Mouse (Mus musculus): Measurements from ENCODE around the gene Tango6. TPM values are rescaled to one million over a fixed set of nuclear protein-coding genes. Genes with fewer than 3 reads are reported as not detected.

The Tango6 gene
- polyA plus RNA-seq, 1 experiment from 2014 or later: 12.4 TPM

DNA sequence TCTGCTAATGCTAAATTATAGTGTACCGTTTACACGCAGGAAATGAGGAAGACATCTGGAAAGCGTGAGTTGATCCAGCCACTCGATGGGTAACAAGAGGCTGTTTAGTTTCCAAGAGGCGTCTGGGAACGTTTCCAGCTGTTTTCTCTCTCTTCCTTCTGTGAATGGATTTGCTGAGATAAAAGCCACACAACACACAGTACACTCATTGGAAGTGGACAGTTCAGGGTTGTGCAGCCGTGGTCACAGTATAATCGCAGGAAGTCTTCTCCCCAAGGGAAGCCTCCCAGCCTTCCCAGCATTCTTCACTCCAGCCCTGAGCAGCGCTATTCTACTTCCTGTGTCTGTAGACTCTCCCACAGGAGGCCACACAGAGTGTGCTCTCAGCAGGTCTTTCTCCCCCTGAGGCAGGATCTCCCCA, 22.0 kb downstream of the Tango6 start:
- DNase-seq (ENCODE audit: low spot score) (no peak), ATAC-seq (replicated peaks; ENCODE audit: low FRiP score) (no peak)
- Histone ChIP-seq H3K9ac (ENCODE audit: low read length) (no peak overlapping the region), H3K36me3 (ENCODE audit: control insufficient read depth, insufficient read depth, low read length) (no peaks in the 10 kb centered on the region), H3K4me1 (replicated peaks; ENCODE audit: control insufficient read depth, insufficient read depth, low read length) (no peaks in the 10 kb centered on the region), H3K4me3 (ENCODE audit: low read depth, low read length) (no peak overlapping the region), H3K27ac (ENCODE audit: low read depth, low read length) (no peak overlapping the region), H3K4me2 (ENCODE audit: low read depth, low read length, severe bottlenecking) (no peak overlapping the region), H3K27me3 (ENCODE audit: control insufficient read depth, insufficient read depth, low read length) (no peaks in the 10 kb centered on the region), H3K9me3 (ENCODE audit: control insufficient read depth, low read length) (no peaks in the 10 kb centered on the region)
- 80% methylated on average over 9 of the region's 9 CpGs for WGBS

DNA sequence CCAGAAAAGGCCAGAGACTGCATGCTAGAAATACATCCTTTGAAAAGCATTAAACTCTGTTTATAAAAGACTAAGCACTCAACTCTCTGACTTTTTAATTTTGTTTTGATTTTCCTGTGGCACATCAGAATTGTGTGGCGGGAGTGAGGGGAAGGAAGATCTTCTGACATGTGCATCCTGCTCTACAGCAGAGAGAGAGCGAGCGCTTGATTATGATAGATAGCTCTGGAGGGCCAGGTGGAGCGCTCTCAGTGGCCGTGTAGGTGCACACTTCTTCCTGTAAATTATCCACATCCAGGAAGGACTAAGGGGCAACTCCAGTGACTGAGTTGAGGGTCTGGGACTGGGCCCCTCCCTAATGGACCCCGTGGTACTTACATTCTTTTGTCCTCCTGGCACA, 23.3 kb downstream of the Tango6 start:
- Histone ChIP-seq H3K36me3 (ENCODE audit: control insufficient read depth, insufficient read depth, low read length) (no peaks in the 10 kb centered on the region), H3K9ac (ENCODE audit: low read length) (no peak overlapping the region), H3K4me1 (replicated peaks; ENCODE audit: control insufficient read depth, insufficient read depth, low read length) (no peaks in the 10 kb centered on the region), H3K27me3 (ENCODE audit: control insufficient read depth, insufficient read depth, low read length) (no peaks in the 10 kb centered on the region), H3K27ac (ENCODE audit: low read depth, low read length) (no peak overlapping the region), H3K9me3 (ENCODE audit: control insufficient read depth, low read length) (no peaks in the 10 kb centered on the region), H3K4me3 (ENCODE audit: low read depth, low read length) (no peak overlapping the region), H3K4me2 (ENCODE audit: low read depth, low read length, severe bottlenecking) (no peak overlapping the region)
- ATAC-seq (replicated peaks; ENCODE audit: low FRiP score) (no peak), DNase-seq (ENCODE audit: low spot score) (no peak)
- 93% methylated on average over 6 of the region's 6 CpGs for WGBS

DNA sequence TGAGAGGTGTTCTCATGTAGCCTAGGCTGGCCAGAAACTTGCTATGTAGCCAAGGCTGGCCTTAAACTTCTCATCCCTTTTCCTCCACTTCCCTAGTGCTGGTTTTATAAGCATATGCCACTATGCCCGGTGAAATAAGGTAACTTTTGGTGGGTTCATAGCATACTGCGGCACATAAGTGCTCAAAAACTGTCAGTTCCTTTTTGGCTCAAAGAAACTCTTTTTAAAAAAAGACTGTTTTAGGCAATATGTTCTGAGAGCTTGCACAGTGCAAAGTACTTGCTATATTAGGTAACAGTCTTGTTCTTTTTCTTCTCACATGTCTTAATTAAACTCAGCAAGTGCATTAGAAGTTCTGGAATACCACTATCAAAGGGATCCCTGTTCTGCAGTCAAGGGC, 27.1 kb downstream of the Tango6 start:
- Histone ChIP-seq H3K36me3 (ENCODE audit: control insufficient read depth, insufficient read depth, low read length) (no peaks in the 10 kb centered on the region), H3K27me3 (ENCODE audit: control insufficient read depth, insufficient read depth, low read length) (no peaks in the 10 kb centered on the region), H3K27ac (ENCODE audit: low read depth, low read length) (no peak overlapping the region), H3K4me1 (replicated peaks; ENCODE audit: control insufficient read depth, insufficient read depth, low read length) (no peaks in the 10 kb centered on the region), H3K9ac (ENCODE audit: low read length) (no peak overlapping the region), H3K9me3 (ENCODE audit: control insufficient read depth, low read length) (no peaks in the 10 kb centered on the region), H3K4me2 (ENCODE audit: low read depth, low read length, severe bottlenecking) (no peak overlapping the region), H3K4me3 (ENCODE audit: low read depth, low read length) (no peak overlapping the region)
- 94% methylated on average over 2 of the region's 2 CpGs for WGBS
- ATAC-seq (replicated peaks; ENCODE audit: low FRiP score) (no peak), DNase-seq (ENCODE audit: low spot score) (no peak)

DNA sequence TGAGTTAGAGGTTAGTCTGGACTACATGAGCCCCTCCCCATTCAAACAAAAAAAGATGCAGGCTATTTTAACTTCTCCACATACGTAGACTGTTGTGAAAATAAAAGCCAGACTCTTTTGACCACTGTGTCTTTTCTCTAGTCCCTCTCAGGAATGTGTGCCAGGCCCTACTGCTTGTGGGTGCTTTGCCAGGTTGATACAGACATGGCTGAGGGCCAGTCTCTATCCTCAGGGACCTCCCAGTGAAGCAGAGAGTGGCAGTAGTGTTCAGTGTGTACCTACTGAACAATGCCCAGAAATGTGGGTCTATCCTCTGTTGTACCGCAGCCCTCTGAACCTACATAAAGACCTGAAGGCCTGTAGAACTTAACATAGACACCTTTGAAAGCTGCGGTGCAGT, 29.6 kb downstream of the Tango6 start:
- DNase-seq (ENCODE audit: low spot score) (no peak), ATAC-seq (replicated peaks; ENCODE audit: low FRiP score) (no peak)
- no peaks in the 10 kb centered on the region for H3K36me3 ChIP-seq (ENCODE audit: control insufficient read depth, insufficient read depth, low read length)
- H3K4me1 ChIP-seq (replicated peaks; ENCODE audit: control insufficient read depth, insufficient read depth, low read length): no peaks in the 10 kb centered on the region
- no peak overlapping the region for H3K4me2 ChIP-seq (ENCODE audit: low read depth, low read length, severe bottlenecking)
- no peaks in the 10 kb centered on the region for H3K9me3 ChIP-seq (ENCODE audit: control insufficient read depth, low read length)
- 77% methylated on average over 3 of the region's 3 CpGs for WGBS
- H3K4me3 ChIP-seq (ENCODE audit: low read depth, low read length): no peak overlapping the region
- H3K27me3 ChIP-seq (ENCODE audit: control insufficient read depth, insufficient read depth, low read length): no peaks in the 10 kb centered on the region
- no peak overlapping the region for H3K9ac ChIP-seq (ENCODE audit: low read length)
- no peak overlapping the region for H3K27ac ChIP-seq (ENCODE audit: low read depth, low read length)

DNA sequence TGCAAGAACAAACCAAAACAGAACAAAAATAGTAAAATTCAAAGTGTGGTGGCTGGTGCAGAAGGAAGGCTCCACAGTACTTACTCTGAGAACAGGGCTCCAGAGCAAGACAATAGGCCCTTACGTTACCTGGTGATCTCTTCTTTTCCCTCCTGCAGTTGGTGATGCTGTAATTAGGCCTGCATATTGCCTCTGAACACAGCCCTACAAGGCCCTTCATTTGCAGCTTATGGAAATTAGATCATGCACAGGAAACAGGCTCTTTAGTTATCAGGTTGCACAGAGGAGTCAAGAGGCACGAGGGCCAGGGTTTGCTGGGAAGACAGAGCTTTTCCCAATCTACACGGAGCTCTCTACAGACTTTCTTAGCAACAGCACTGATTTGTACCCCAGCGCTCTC, 31.4 kb downstream of the Tango6 start:
- WGBS: 68% methylated on average over 4 of the region's 4 CpGs
- Histone ChIP-seq H3K4me2 (ENCODE audit: low read depth, low read length, severe bottlenecking) (no peak overlapping the region), H3K36me3 (ENCODE audit: control insufficient read depth, insufficient read depth, low read length) (no peaks in the 10 kb centered on the region), H3K4me1 (replicated peaks; ENCODE audit: control insufficient read depth, insufficient read depth, low read length) (no peaks in the 10 kb centered on the region), H3K27me3 (ENCODE audit: control insufficient read depth, insufficient read depth, low read length) (no peaks in the 10 kb centered on the region), H3K27ac (ENCODE audit: low read depth, low read length) (no peak overlapping the region), H3K9ac (ENCODE audit: low read length) (no peak overlapping the region), H3K4me3 (ENCODE audit: low read depth, low read length) (no peak overlapping the region), H3K9me3 (ENCODE audit: control insufficient read depth, low read length) (no peaks in the 10 kb centered on the region)
- no peak for ATAC-seq (replicated peaks; ENCODE audit: low FRiP score)
- DNase-seq (ENCODE audit: low spot score): no peak

DNA sequence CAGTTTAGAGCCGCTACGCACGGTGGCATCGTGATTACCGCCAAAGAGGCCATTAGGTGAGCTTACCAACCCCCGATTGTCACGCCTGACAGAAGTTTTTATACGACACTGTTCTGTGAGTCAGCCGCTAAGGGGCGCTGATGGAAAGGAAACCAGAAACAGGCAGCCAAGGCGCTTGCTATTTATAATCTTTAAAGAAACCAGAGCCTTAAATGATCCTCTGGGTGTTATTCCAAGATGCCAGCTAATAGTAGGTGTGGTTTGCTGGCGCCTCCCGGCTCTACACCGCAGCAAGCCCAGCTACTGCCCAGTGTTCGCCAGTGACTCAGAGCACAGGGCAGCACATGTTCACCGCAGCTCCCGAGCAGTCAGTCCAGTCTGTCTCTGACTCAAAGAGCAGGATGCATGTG, 35.2 kb downstream of the Tango6 start:
- 0 out of 2 replicates have a peak, but pooled peaks have one; percentile 44 for ATAC-seq (replicated peaks; ENCODE audit: low FRiP score)
- 32% methylated on average over 17 of the region's 17 CpGs for WGBS
- Histone ChIP-seq H3K27ac (ENCODE audit: low read depth, low read length) (no peak overlapping the region), H3K9ac (ENCODE audit: low read length) (no peak overlapping the region), H3K27me3 (ENCODE audit: control insufficient read depth, insufficient read depth, low read length) (no peaks in the 10 kb centered on the region), H3K9me3 (ENCODE audit: control insufficient read depth, low read length) (no peaks in the 10 kb centered on the region), H3K4me1 (replicated peaks; ENCODE audit: control insufficient read depth, insufficient read depth, low read length) (no peaks in the 10 kb centered on the region), H3K36me3 (ENCODE audit: control insufficient read depth, insufficient read depth, low read length) (no peaks in the 10 kb centered on the region), H3K4me2 (ENCODE audit: low read depth, low read length, severe bottlenecking) (no peak overlapping the region), H3K4me3 (ENCODE audit: low read depth, low read length) (no peak overlapping the region)
- peak; percentile 80 for DNase-seq (ENCODE audit: low spot score)

DNA sequence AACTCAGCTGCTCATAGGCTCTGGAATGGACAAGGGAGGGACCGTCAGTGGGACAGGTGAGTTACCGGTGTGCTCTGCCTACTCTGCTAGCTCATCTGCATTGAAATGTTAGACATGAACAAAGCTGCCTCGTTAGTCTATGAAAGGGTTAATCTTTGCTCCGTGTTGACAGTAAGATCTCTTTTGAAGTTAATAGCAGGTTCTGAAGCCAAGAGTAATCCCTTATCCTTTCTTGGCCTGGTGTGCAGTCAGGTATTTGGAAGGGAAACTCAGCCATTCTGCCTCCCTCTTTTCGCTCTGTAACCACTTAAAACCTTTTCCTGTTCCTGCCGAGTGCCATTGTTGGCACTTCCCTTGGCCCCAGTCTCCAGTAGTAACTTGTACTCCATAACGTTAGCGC, 38.1 kb downstream of the Tango6 start:
- WGBS: 62% methylated on average over 8 of the region's 8 CpGs
- Histone ChIP-seq H3K4me2 (ENCODE audit: low read depth, low read length, severe bottlenecking) (no peak overlapping the region), H3K27ac (ENCODE audit: low read depth, low read length) (no peak overlapping the region), H3K36me3 (ENCODE audit: control insufficient read depth, insufficient read depth, low read length) (no peaks in the 10 kb centered on the region), H3K9ac (ENCODE audit: low read length) (no peak overlapping the region), H3K4me3 (ENCODE audit: low read depth, low read length) (no peak overlapping the region), H3K27me3 (ENCODE audit: control insufficient read depth, insufficient read depth, low read length) (no peaks in the 10 kb centered on the region), H3K9me3 (ENCODE audit: control insufficient read depth, low read length) (no peaks in the 10 kb centered on the region), H3K4me1 (replicated peaks; ENCODE audit: control insufficient read depth, insufficient read depth, low read length) (no peaks in the 10 kb centered on the region)
- ATAC-seq (replicated peaks; ENCODE audit: low FRiP score): no peak
- no peak for DNase-seq (ENCODE audit: low spot score)

DNA sequence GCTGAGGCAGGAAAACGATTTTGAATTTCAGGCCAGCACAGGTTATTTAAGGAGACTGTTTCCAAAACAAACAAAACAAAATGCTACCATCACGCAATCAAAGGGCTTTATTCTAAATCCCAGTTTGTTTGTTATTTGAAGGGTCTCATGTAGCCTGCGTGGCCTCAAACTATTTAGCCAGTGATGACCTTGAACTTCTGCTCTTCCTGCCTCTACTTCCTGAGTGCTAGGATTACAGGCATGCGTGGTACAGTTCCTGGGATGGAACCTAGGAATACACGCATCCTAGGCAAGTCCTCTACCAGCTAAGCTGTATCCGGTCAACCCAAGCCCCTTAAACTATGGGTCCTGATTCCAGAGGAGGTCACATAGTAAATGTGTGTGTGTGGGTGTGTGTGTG, 39.6 kb downstream of the Tango6 start:
- WGBS: 81% methylated on average over 6 of the region's 6 CpGs
- ATAC-seq (replicated peaks; ENCODE audit: low FRiP score): no peak
- DNase-seq (ENCODE audit: low spot score): no peak
- H3K4me1 ChIP-seq (replicated peaks; ENCODE audit: control insufficient read depth, insufficient read depth, low read length): no peaks in the 10 kb centered on the region
- no peak overlapping the region for H3K9ac ChIP-seq (ENCODE audit: low read length)
- no peak overlapping the region for H3K4me3 ChIP-seq (ENCODE audit: low read depth, low read length)
- no peaks in the 10 kb centered on the region for H3K27me3 ChIP-seq (ENCODE audit: control insufficient read depth, insufficient read depth, low read length)
- no peak overlapping the region for H3K27ac ChIP-seq (ENCODE audit: low read depth, low read length)
- no peak overlapping the region for H3K4me2 ChIP-seq (ENCODE audit: low read depth, low read length, severe bottlenecking)
- H3K36me3 ChIP-seq (ENCODE audit: control insufficient read depth, insufficient read depth, low read length): no peaks in the 10 kb centered on the region; the same call in 1 of the 2 replicates
- H3K9me3 ChIP-seq (ENCODE audit: control insufficient read depth, low read length): no peaks in the 10 kb centered on the region; the same call in 1 of the 2 replicates

DNA sequence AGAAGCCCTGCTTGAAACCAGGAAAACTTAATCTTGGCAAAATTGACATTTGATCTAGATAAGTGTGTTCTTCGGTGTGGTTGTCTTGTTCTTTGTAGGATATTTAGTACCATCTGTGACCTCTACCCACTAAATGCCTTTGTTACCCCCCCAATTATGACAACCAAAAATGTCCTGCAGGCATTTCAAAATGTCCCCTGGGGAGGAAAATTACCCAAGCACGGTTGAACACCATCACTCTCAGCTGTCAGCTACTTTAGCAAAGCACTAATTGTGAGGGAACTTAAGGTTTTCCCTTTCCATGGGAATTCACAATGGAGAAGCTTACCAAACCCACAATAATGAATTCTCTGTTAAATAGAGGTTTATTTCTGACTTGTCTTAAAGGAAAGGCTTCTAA, 41.1 kb downstream of the Tango6 start:
- Histone ChIP-seq H3K4me1 (replicated peaks; ENCODE audit: control insufficient read depth, insufficient read depth, low read length) (no peaks in the 10 kb centered on the region), H3K4me2 (ENCODE audit: low read depth, low read length, severe bottlenecking) (no peak overlapping the region), H3K27ac (ENCODE audit: low read depth, low read length) (no peak overlapping the region), H3K36me3 (ENCODE audit: control insufficient read depth, insufficient read depth, low read length) (no peaks in the 10 kb centered on the region; the same call in 1 of the 2 replicates), H3K4me3 (ENCODE audit: low read depth, low read length) (no peak overlapping the region), H3K27me3 (ENCODE audit: control insufficient read depth, insufficient read depth, low read length) (no peaks in the 10 kb centered on the region), H3K9me3 (ENCODE audit: control insufficient read depth, low read length) (no peaks in the 10 kb centered on the region; the same call in 1 of the 2 replicates), H3K9ac (ENCODE audit: low read length) (no peak overlapping the region)
- ATAC-seq (replicated peaks; ENCODE audit: low FRiP score) (no peak), DNase-seq (ENCODE audit: low spot score) (no peak)
- 14% methylated on average over 2 of the region's 2 CpGs for WGBS

Data from forebrain, embryonic 11.5 days (tissue).